Mouse (Mus musculus): ENCODE measurements around the gene Ceacam2. TPM values are rescaled to one million over a fixed set of nuclear protein-coding genes. Genes with fewer than 3 reads are reported as not detected.

Gene Ceacam2
- 0.27 TPM in 1 of 2 replicates, not detected in the other for polyA plus RNA-seq (2012; rRNA removed; ENCODE audit: low replicate concordance)

DNA sequence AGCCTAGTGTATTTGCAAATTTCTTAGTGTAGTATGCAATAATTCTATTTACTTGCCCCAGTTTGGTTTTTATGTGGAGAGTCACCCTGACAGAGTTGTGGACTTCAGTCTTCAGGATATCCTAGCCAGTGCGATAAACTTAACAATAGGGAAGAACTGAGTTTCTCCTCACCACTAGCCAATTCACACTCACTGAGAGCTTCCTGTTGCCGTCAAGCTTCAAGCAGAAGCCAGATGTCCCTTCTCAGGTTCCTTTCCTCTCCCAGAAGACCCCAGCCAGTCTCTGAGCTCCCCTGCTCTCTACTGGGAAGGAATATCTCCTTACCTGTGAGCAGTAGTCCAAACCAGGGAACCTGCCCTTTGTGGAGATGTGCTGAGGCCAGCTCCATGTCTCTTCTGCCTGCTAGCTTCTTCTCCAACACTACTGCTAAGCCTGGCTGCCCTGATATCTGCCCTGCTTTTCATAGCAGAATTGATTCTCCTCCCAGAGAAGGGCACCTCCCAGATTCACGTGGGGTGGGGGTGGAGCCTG lies at the start of gene Ceacam2:
Ceacam2 (minus strand) TSS at position 482 of the 532 bp plus-strand sequence.

DNA sequence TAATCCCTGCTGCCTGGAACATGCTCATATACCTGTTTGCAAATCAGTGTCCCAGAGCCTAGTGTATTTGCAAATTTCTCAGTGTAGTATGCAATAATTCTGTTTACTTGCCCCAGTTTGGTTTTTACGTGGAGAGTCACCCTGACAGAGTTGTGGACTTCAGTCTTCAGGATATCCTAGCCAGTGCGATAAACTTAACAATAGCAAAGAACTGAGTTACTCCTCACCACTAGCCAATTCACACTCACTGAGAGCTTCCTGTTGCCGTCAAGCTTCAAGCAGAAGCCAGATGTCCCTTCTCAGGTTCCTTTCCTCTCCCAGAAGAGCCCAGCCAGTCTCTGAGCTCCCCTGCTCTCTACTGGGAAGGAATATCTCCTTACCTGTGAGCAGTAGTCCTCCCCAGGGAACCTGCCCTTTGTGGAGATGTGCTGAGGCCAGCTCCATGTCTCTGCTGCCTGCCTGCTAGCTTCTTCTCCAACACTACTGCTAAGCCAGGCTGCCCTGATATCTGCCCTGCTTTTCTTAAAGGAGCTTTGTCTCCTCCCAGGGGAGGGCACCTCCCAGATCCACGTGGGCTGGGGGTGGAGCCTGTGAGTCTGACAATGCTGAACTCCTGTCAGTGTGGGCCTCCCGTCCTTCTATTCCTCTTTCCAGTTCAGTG lies 62.4 kb downstream of the Ceacam2 start, which contains the start of gene Ceacam1:
Ceacam1 (minus strand) TSS at position 513 of the 661 bp plus-strand sequence.

Other genes with a start within 250 kb of the Ceacam2 start
- gene Pafah1b3, start 241.9 kb downstream of the Ceacam2 start, polyA plus RNA-seq (2012; rRNA removed; ENCODE audit: low replicate concordance), result 37.8 and 49.3 TPM in 2 replicates
- 0.11 TPM in 1 of 2 replicates, not detected in the other for gene Prr19, start 238.4 kb downstream of the Ceacam2 start, polyA plus RNA-seq (2012; rRNA removed; ENCODE audit: low replicate concordance)
- gene Tmem145, start 233.8 kb downstream of the Ceacam2 start, polyA plus RNA-seq (2012; rRNA removed; ENCODE audit: low replicate concordance), result 0.06 and 0.16 TPM in 2 replicates
- gene Megf8, start 222.7 kb downstream of the Ceacam2 start, polyA plus RNA-seq (2012; rRNA removed; ENCODE audit: low replicate concordance), result 37.0 and 62.0 TPM in 2 replicates
- 1.6 and 9.7 TPM in 2 replicates for gene Cnfn, start 170.1 kb downstream of the Ceacam2 start, polyA plus RNA-seq (2012; rRNA removed; ENCODE audit: low replicate concordance)
- gene Lipe, start 141.1 kb downstream of the Ceacam2 start, polyA plus RNA-seq (2012; rRNA removed; ENCODE audit: low replicate concordance), result 870 and 942 TPM in 2 replicates
- gene Cxcl17, start 127.0 kb downstream of the Ceacam2 start, polyA plus RNA-seq (2012; rRNA removed; ENCODE audit: low replicate concordance), result 4.4 and 7.6 TPM in 2 replicates
- gene Ceacam1, start 62.3 kb downstream of the Ceacam2 start, polyA plus RNA-seq (2012; rRNA removed; ENCODE audit: low replicate concordance), result 13.5 and 19.3 TPM in 2 replicates
- not detected in 2 replicates for gene Erich4, start 76.0 kb upstream of the Ceacam2 start, polyA plus RNA-seq (2012; rRNA removed; ENCODE audit: low replicate concordance)
- 72.7 and 88.8 TPM in 2 replicates for gene Dmac2, start 79.6 kb upstream of the Ceacam2 start, polyA plus RNA-seq (2012; rRNA removed; ENCODE audit: low replicate concordance)
- gene B3gnt8, start 86.8 kb upstream of the Ceacam2 start, polyA plus RNA-seq (2012; rRNA removed; ENCODE audit: low replicate concordance), result 16.0 and 41.9 TPM in 2 replicates
- gene Bckdha, start 119.1 kb upstream of the Ceacam2 start, polyA plus RNA-seq (2012; rRNA removed; ENCODE audit: low replicate concordance), result 430 and 538 TPM in 2 replicates
- 57.6 and 133 TPM in 2 replicates for gene Exosc5, start 119.3 kb upstream of the Ceacam2 start, polyA plus RNA-seq (2012; rRNA removed; ENCODE audit: low replicate concordance)
- 1.5 and 2.5 TPM in 2 replicates for gene Tmem91, start 135.3 kb upstream of the Ceacam2 start, polyA plus RNA-seq (2012; rRNA removed; ENCODE audit: low replicate concordance)
- 49.1 and 72.8 TPM in 2 replicates for gene B9d2, start 140.9 kb upstream of the Ceacam2 start, polyA plus RNA-seq (2012; rRNA removed; ENCODE audit: low replicate concordance)
- 50.3 and 124 TPM in 2 replicates for gene Tgfb1, start 147.1 kb upstream of the Ceacam2 start, polyA plus RNA-seq (2012; rRNA removed; ENCODE audit: low replicate concordance)
- gene Ccdc97, start 179.2 kb upstream of the Ceacam2 start, polyA plus RNA-seq (2012; rRNA removed; ENCODE audit: low replicate concordance), result 80.6 and 109 TPM in 2 replicates
- 30.7 and 50.8 TPM in 2 replicates for gene Hnrnpul1, start 214.9 kb upstream of the Ceacam2 start, polyA plus RNA-seq (2012; rRNA removed; ENCODE audit: low replicate concordance)
- 140 and 145 TPM in 2 replicates for gene Axl, start 248.8 kb upstream of the Ceacam2 start, polyA plus RNA-seq (2012; rRNA removed; ENCODE audit: low replicate concordance)

All from mammary gland, adult 2 months (tissue).